Mouse (Mus musculus) lung, postnatal 0 days (tissue): ENCODE measurements around the gene Hoxb8.
A peak's percentile ranks its signal among the peaks of the same experiment; 100 is the strongest.

Source experiments
- CTCF ChIP-seq: IDR thresholded peaks from 2 replicates; pipeline ENCODE4 v1.5.1; 2016; ENCODE audit warnings: antibody characterized with exemption, mild to moderate bottlenecking
- EP300 ChIP-seq: IDR thresholded peaks from 2 replicates; pipeline ENCODE4 v1.6.1; 2016; ENCODE audit warnings: antibody characterized with exemption, mild to moderate bottlenecking, control low read depth

DNA sequence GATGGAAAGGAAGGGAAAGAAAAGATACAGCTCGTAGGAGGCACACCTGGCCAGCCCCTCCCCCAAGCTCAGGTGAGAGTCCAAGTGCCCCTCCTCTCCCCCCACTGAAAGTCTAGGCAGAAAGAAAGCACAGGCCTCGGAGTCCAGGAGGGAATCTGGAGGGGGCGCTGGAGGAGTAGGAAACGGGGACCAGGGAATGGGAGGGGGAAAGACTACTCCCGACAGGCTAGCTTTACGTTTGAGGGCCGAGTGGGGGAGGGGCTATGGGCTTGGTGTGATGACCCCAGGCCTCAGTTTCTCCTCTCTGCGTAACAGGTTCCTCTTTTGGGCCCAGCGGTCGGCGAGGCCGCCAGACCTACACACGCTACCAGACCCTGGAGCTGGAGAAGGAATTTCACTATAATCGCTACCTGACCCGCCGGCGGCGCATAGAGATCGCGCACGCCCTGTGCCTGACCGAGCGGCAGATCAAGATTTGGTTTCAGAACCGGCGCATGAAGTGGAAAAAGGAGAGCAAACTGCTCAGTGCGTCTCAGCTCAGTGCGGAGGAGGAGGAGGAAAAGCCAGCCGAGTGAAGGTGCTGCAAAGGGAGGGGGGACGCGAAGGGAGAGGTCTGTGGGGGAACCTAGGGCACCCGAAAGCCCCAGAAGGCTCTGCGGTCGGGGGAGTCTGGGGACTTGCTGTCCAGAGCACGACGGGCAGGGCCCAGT lies 18.8 kb downstream of the Hoxb8 start:
- TF ChIP-seq EP300 (no peak), CTCF (0 out of 2 replicates have a peak, but pooled peaks have one; percentile 15)
